Mouse (Mus musculus): Measurements from ENCODE around the gene Ing5.

DNA sequence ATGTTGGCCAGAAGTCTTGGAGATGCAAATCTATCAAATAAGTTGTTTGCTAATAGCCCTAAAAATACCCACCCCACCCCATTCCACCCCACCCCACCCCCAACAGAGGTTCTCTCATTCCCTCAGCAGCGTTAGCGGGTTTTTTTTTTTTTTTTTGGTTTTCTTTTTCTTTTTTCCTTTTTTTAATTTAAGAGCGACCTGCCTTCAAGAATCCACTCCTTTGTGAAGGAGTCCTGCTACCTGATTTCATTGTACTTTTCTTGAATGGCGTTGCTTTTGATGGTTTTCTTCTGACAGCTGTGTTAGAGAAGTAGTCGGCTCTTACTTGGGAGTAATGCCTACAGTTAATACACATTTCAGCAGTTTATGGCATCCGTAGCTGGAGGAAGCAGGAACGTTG is 48.1 kb upstream of the Ing5 start:
- no peak for TF ChIP-seq CTCF (IDR thresholded peaks at IDR 0.05; ENCODE audit: low read depth)
- no peak for TF ChIP-seq EP300 (optimal IDR thresholded peaks at IDR 0.05)

Data from stomach, postnatal 0 days (tissue).